Mouse (Mus musculus) embryonic fibroblast, embryonic 13.5 days (primary cell): Measurements from ENCODE around the gene Ptpn13. TPM values are rescaled to one million over a fixed set of nuclear protein-coding genes. Genes with fewer than 3 reads are reported as not detected.
A peak's percentile ranks its signal among the peaks of the same experiment; 100 is the strongest.

Experiments used
- H3K27ac ChIP-seq: 2 replicates; pipeline ENCODE4 v1.5.1; 2012; ENCODE audit warnings: low read length, control low read depth, inconsistent platforms; ENCODE audit not compliant: insufficient read depth
- H3K4me1 ChIP-seq: 2 replicates; pipeline ENCODE4 v1.6.1; 2011; ENCODE audit warnings: low read length; ENCODE audit not compliant: control insufficient read depth, insufficient read depth
- H3K4me3 ChIP-seq: 2 replicates; pipeline ENCODE4 v1.5.1; 2011; ENCODE audit warnings: mild to moderate bottlenecking, control low read depth, low read length; ENCODE audit not compliant: insufficient read depth
- CTCF ChIP-seq: IDR thresholded peaks from 2 replicates; pipeline ENCODE4 v1.5.1; 2011; ENCODE audit warnings: mild to moderate bottlenecking, control low read depth, low read length, moderate library complexity, borderline replicate concordance; ENCODE audit not compliant: insufficient read depth
- POLR2A ChIP-seq: IDR thresholded peaks from 2 replicates; pipeline ENCODE4 v1.6.1; 2011; ENCODE audit warnings: low read depth, mild to moderate bottlenecking, control low read depth, low read length, moderate library complexity
- polyA plus RNA-seq: library from polyadenylated mRNA; stranded (reverse); fragments of >200 nt; gene quantifications from 2 replicates; pipeline ENCODE4 v1.2.4, GENCODE M21; 2011; ENCODE audit warnings: low read depth; ENCODE audit not compliant: missing spikeins, insufficient read length

The Ptpn13 gene
- polyA plus RNA-seq, 1 experiment = 10.6 TPM

DNA sequence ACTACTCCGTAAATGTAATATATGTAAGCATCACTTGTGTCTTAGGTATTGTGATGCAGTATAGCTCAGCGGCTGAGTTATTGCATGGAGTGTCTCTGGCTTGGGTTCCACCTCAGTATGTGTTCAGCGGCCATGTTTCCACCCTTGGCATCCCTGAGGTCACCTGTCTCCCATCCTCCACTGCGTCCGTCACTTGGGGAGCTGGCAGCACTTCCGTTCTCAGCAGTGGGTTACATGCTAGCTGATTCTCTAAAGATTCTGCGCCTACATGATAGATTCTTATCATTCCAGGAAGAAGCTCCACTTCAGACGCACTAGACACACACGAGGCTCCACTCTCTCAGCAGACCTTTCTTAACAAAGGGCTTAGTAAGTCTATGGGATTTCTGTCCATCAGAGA is 76.1 kb downstream of the Ptpn13 start:
- no peak overlapping the region for H3K4me3 ChIP-seq
- no peaks in the 10 kb centered on the region for H3K4me1 ChIP-seq
- H3K27ac ChIP-seq = no peak overlapping the region
- TF ChIP-seq POLR2A (no peak), CTCF (no peak)

DNA sequence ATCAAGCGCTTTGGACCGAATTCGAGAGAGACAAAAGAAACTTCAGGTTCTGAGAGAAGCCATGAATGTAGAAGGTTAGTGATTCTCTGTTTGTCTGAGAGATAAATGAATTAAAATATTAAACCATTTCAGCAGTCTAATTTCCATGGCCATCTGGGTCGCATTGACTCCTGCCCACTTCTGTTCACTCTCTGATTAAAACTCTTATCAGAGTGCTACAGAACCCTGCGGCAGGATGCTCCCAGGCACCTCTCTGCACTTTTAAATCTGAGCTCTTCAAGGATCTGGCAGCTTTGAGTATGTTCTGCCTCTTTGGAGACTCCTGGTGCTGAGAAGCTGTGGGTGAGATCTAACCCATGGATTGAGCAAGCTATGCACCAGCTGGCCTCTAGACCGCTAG is 76.8 kb downstream of the Ptpn13 start:
- Histone ChIP-seq H3K4me1 (no peaks in the 10 kb centered on the region), H3K27ac (no peak overlapping the region), H3K4me3 (no peak overlapping the region)
- TF ChIP-seq POLR2A (no peak), CTCF (no peak)

DNA sequence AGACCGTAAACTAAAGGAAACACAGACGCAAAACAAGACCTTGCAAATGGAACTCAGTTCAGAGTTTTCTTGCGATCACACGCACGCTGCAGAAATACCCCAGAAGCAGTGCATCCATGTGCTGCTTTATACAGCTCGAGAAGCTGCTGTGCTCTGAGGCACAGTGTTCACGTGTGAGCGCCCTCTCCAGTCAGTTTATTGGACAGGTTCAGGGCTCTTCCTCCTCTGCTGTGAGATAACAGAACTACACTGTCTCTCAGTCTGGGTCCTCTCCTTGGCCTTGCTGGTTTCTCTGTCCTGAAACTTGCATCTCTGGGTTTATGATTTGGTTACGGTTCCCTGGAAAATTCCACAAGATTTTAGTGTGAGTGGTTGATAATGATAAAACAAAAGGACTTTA is 88.2 kb downstream of the Ptpn13 start:
- Histone ChIP-seq H3K27ac (no peak overlapping the region), H3K4me1 (no peaks in the 10 kb centered on the region), H3K4me3 (no peak overlapping the region)
- TF ChIP-seq POLR2A = no peak

DNA sequence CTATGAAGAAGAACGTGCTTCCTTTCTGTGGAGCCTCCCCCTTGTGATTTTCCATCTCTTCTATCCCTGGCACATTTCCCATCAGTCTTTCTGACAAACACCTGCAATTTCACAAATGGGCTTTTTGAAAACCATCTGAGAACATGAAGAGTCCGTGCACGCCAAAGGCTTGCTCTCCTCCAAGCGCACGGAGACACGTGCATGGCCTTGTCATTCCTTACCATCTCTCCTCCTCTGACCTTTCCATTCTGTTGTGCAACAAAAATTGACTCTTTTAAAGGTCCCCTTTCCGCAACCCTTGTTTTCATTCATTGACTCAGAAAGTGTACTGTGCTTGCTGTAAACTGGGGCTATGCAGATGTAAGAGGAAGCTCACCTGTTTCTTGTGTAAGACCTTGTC is 89.4 kb downstream of the Ptpn13 start:
- Histone ChIP-seq H3K4me1 (peaks cover 7% of the 10 kb centered on the region), H3K27ac (no peak overlapping the region), H3K4me3 (no peak overlapping the region)
- TF ChIP-seq CTCF (no peak), POLR2A (no peak)

DNA sequence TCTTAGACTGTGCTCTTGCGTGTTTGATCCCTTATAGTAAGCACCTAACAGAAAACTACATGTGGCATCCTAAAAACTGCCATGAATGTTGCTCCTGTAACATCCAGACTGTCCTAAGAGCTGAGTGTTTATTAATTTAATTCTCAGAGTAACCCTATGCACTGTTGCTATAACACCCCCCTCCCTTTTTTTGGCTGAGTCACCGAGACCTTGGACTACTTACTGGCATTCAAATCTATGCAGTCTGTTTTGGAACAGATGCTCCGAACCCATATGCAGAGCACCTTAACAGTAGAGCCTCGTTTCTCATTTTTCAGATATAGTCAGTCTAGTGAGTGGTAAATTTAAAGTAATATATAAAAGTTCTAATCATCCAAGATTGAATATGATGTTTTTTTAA is 90.9 kb downstream of the Ptpn13 start:
- TF ChIP-seq POLR2A = no peak
- TF ChIP-seq CTCF = no peak
- H3K4me1 ChIP-seq = peaks cover 7% of the 10 kb centered on the region
- no peak overlapping the region for H3K4me3 ChIP-seq
- H3K27ac ChIP-seq = no peak overlapping the region

DNA sequence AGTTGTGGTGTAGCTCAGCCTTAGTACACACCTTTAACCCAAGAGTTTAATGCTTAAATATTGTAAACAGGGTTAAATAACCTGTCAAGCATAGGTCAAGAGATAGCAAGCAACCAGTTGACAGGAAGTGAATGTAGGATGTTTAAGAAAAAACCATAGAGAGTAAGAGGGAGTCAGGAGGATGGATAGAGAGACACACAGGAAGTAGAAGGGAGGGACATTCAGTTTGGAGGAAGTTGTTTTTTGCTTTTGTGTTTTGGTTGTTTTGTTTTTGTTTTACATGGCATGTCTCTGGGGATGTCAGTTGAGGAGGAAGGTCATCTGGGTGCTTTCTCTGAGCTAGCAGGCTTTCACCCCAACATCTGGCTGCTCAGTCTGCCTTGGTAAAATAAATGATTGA is 91.6 kb downstream of the Ptpn13 start:
- Histone ChIP-seq H3K4me1 (peaks cover 7% of the 10 kb centered on the region), H3K27ac (no peak overlapping the region), H3K4me3 (no peak overlapping the region)
- TF ChIP-seq CTCF = no peak
- TF ChIP-seq POLR2A = no peak

DNA sequence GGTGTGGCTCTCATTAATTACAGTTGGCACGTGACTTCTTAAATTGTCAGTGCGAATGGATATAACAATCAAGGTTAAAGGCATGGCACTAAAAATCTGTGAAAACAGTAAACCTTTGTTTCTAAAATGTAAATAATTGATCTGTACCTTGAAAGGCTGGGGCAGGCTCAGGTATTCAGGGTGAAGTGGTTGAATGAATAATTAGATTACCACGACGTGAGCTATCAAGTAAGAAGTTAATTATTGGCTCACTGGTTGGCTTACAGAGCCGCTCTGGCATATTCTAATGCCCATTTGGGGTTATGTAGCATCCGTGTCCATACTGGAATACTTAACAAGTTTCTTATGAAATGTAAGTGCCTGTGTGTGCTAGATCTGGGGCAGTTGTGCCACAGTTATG is 92.6 kb downstream of the Ptpn13 start:
- no peak for TF ChIP-seq CTCF
- TF ChIP-seq POLR2A = no peak
- Histone ChIP-seq H3K27ac (no peak overlapping the region), H3K4me1 (peaks cover 7% of the 10 kb centered on the region), H3K4me3 (no peak overlapping the region)

DNA sequence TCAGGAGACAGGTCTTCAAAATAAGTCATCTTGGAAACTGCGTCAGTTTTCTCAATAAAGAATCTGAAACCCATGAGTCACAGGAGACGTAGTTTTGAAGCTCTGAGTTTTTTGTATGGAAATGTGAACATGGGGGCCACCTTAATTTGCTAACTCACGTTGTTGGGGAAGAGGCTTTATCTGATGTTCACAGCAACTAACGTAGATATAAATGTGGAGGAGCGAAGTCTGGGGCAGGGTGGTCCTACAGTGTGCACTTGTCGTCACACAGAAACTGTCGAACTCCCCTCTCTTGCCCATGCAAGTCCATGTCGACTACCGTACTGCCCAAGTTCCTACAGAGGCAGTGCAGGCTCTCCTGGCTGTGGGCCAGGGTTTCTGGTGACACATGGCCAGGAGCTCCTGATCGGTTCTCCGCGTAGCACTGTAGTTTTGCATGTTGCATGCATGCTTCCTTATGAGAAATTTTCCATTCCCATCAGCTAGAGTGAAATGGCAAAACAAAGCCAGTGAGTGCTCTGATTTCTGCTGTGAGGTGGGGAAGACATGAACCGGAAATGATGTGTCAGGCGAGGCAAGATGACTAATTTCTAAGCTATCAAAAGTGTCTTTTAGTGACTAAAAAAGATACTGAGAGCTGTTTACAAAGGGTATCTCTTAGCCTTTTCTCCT is 93.9 kb downstream of the Ptpn13 start:
- Histone ChIP-seq H3K27ac (peak overlapping the region; percentile 15; the same call in 1 of the 2 replicates), H3K4me1 (peaks cover 10% of the 10 kb centered on the region), H3K4me3 (no peak overlapping the region)
- no peak for TF ChIP-seq CTCF
- no peak for TF ChIP-seq POLR2A

DNA sequence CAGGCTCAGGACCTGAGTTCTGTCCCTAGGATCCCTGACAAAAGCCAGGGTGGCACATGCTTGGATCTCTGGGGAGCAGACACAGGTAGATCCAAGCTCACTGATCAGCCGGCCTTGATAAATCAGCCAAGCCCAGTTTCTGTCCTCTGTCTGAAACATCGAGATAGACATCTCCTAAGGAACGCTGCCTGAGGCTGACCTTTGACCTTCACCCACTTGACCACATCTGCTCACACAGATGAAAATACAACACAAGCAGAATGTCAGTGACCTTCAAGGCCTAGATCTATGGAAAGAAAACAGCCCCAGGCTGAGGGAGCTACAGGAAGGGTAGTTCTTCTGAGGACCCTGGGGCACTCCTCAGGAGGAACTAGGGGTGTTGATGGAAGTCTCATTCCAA is 97.4 kb downstream of the Ptpn13 start:
- Histone ChIP-seq H3K27ac (no peak overlapping the region), H3K4me1 (peaks cover 10% of the 10 kb centered on the region), H3K4me3 (no peak overlapping the region)
- TF ChIP-seq CTCF (no peak), POLR2A (no peak)

DNA sequence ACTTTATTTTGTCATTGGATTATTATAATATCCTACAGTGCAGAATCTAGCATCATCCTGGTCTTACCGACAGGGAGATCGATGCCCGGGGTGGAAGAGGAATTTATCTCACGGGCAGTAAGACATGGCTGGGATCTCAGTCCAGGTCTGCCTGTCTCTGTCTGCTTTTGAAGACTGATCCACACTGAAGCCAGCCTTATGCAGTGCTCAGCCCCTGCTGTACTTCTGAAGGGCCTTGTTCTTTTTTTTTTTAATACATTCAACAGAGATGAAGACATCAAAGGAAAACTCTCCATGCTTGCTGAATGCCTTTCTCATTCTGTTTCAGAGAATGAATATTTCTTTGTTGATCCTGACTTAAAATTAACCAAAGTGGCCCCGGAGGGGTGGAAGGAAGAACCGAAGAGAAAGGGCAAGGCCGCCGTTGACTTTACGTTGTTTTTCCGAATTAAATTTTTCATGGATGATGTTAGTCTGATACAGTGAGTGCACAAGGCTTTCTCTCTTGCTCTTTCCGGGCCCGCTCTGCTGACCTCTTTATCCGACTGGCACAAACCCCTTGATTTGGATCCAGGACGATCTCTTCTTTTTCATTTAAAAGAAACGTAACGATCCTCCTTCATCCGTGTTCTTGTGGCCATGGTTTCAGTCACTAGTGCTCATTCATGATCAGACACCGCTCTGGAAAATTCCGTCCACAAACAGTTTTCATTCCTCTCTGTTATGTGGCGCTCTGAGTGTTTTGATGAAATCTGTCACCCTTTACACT is 101.9 kb downstream of the Ptpn13 start:
- Histone ChIP-seq H3K4me1 (peaks cover 3% of the 10 kb centered on the region; the same call in 1 of the 2 replicates), H3K4me3 (no peak overlapping the region), H3K27ac (no peak overlapping the region)
- TF ChIP-seq CTCF (no peak), POLR2A (no peak)
